Comparison of ENCODE assay signal across 15 mouse cellular contexts in the genomic region with DNA sequence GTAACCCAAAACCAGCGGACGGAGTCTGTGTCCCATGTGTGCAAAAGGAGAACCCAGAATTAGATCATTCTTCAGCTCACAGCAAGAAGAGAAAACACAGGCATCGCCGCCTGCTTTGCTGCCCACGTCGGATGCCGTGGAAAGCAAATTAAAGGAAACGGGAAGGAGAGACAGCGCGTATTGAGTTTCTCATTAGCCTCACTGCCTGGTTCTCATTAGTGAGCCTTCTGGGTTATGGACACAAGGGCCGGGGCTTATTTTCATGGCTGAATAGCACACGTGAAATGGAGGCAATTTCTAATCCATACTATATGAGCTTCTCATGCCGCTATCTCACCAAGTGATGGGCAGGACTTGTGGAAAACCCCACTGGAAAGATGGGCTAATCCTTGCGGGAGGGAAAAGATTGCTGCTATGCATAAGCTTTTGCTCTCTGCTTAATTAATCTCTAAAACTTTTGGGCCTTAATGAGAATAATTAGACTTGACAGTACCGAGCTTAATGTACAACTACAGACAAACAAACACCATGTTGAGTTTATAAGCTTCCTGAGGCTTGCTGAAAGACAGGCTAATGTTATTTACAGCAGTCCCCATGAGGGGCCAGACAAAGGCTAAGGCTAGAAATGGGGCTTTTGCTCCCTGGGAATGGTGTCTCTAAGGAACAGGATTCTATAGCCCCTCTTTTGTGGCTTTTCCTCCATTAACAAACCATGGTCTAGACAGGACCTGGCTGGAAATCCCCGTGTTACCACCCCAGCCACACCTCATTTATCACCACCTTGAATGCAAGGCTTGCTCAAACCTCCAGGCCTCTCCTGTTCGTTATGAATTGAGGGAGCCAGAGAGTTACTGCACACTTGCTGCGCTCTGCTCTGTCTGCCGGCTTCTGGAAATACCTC.
DNase-seq lines count a peak whose midpoint lies in the region; ATAC-seq and TF ChIP-seq lines count a peak whose summit lies in the region.
"Had no signal": no experiment of that assay in that cellular context is flagged by ENCODE, and none has a peak within 500 bp of the region (broad histone marks: within the 10 kb centered on the region; RNA-seq: fewer than 3 reads in every experiment).

No protein-coding gene starts in this region.

- H3K4me1 ChIP-seq in hindbrain, embryonic 12.5 days = peaks cover 23% of the 10 kb centered on the region
- peaks cover 4% of the 10 kb centered on the region; the same call in 1 of the 2 replicates for H3K4me1 ChIP-seq in midbrain, embryonic 14.5 days (ENCODE audit: control insufficient read depth, insufficient read depth, low read length)
- H3K4me1 ChIP-seq in liver, embryonic 12.5 days = no peaks in the 10 kb centered on the region

- peak; percentile 26 for DNase-seq in Muller cell, postnatal 12 days (ENCODE audit: inconsistent ontology term)
- peak; percentile 71 for DNase-seq in embryo, embryonic 10.5 days (ENCODE audit: low spot score)
- peak; percentile 37 for DNase-seq in midbrain, embryonic 14.5 days
- DNase-seq in left cerebral cortex, postnatal 4 days = no peak
- DNase-seq in layer of hippocampus, adult 2 months (ENCODE audit: low spot score in 2 of 2) = no peak
- DNase-seq: adrenal gland, adult 2 months; cerebellum, postnatal 14 days; gastrocnemius, postnatal 36 days; layer of hippocampus, postnatal 36 days; right cerebral cortex, postnatal 14 days; thymus, postnatal 36 days had no signal

- intact Hi-C loops in left cerebral cortex, postnatal 4 days (cut with DNase I) = no loop called here

- 57% methylated on average over 19 of the region's 19 CpGs for WGBS in hindbrain, embryonic 12.5 days
- 68% methylated on average over 19 of the region's 19 CpGs for WGBS in midbrain, embryonic 14.5 days
- WGBS in liver, embryonic 12.5 days (ENCODE audit: insufficient replicate concordance) = 79% methylated on average over 19 of the region's 19 CpGs

- TF ChIP-seq CTCF in layer of hippocampus, adult 2 months (conservative IDR thresholded peaks at IDR 0.05) = no peak

- H3K9me3 ChIP-seq in hindbrain, embryonic 12.5 days (replicated peaks) = peaks cover 6% of the 10 kb centered on the region; the same call in 1 of the 2 replicates
- no peaks in the 10 kb centered on the region for H3K9me3 ChIP-seq in midbrain, embryonic 14.5 days (ENCODE audit: control insufficient read depth, low read length)
- no peaks in the 10 kb centered on the region for H3K9me3 ChIP-seq in liver, embryonic 12.5 days (replicated peaks)

- H3K36me3 ChIP-seq in hindbrain, embryonic 12.5 days = no peaks in the 10 kb centered on the region
- no peaks in the 10 kb centered on the region for H3K36me3 ChIP-seq in midbrain, embryonic 14.5 days (ENCODE audit: control insufficient read depth, insufficient read depth, low read length)
- H3K36me3 ChIP-seq in liver, embryonic 12.5 days = no peaks in the 10 kb centered on the region

- H3K4me3 ChIP-seq in hindbrain, embryonic 12.5 days = no peak overlapping the region
- H3K4me3 ChIP-seq in midbrain, embryonic 14.5 days (replicated peaks; ENCODE audit: low read depth, low read length) = no peak overlapping the region
- no peak overlapping the region for H3K4me3 ChIP-seq in layer of hippocampus, adult 2 months
- no peak overlapping the region for H3K4me3 ChIP-seq in liver, embryonic 12.5 days

- no peaks in the 10 kb centered on the region for H3K27me3 ChIP-seq in hindbrain, embryonic 12.5 days
- no peaks in the 10 kb centered on the region for H3K27me3 ChIP-seq in midbrain, embryonic 14.5 days (ENCODE audit: control insufficient read depth, insufficient read depth, low read length)
- no peaks in the 10 kb centered on the region for H3K27me3 ChIP-seq in liver, embryonic 12.5 days (replicated peaks)
- H3K27me3 ChIP-seq: CH12.LX had no signal

- no peak overlapping the region for H3K9ac ChIP-seq in hindbrain, embryonic 12.5 days
- H3K9ac ChIP-seq in midbrain, embryonic 14.5 days (replicated peaks; ENCODE audit: low read length) = no peak overlapping the region
- no peak overlapping the region for H3K9ac ChIP-seq in liver, embryonic 12.5 days
- H3K9ac ChIP-seq: liver, embryonic 14.5 days had no signal

- H3K27ac ChIP-seq in hindbrain, embryonic 12.5 days = peak overlapping the region; percentile 41
- H3K27ac ChIP-seq in midbrain, embryonic 14.5 days (replicated peaks; ENCODE audit: low read depth, low read length) = peak overlapping the region; percentile 41; the same call in 1 of the 2 replicates
- no peak overlapping the region for H3K27ac ChIP-seq in layer of hippocampus, adult 2 months
- no peak overlapping the region for H3K27ac ChIP-seq in liver, embryonic 12.5 days
- H3K27ac ChIP-seq: liver, embryonic 14.5 days had no signal

- no peak overlapping the region for H3K4me2 ChIP-seq in hindbrain, embryonic 12.5 days (replicated peaks)
- no peak overlapping the region for H3K4me2 ChIP-seq in midbrain, embryonic 14.5 days (ENCODE audit: low read length)
- no peak overlapping the region for H3K4me2 ChIP-seq in liver, embryonic 12.5 days

- ATAC-seq in hindbrain, embryonic 12.5 days (ENCODE audit: low FRiP score) = no peak
- ATAC-seq in midbrain, embryonic 14.5 days (ENCODE audit: low FRiP score, low TSS enrichment) = no peak
- no peak for ATAC-seq in liver, embryonic 12.5 days

Comparison
In these comparisons a context has a peak if more than half of its experiments do, and no peak if none do; other contexts are left out.
1. DNase-seq: peak in Muller cell, postnatal 12 days (single experiment), embryo, embryonic 10.5 days (single experiment) and midbrain, embryonic 14.5 days (single experiment); none in left cerebral cortex, postnatal 4 days (single experiment) and layer of hippocampus, adult 2 months (0 of 2).
2. H3K27ac ChIP-seq: peak in hindbrain, embryonic 12.5 days (single experiment) and midbrain, embryonic 14.5 days (single experiment); none in layer of hippocampus, adult 2 months (single experiment) and liver, embryonic 12.5 days (single experiment).